Mouse (Mus musculus) hindbrain, embryonic 11.5 days (tissue): ENCODE results near the gene Sqstm1. TPM values are rescaled to one million over a fixed set of nuclear protein-coding genes. Genes with fewer than 3 reads are reported as not detected.

Source experiments
- ATAC-seq: fragments of 200-750 bp; cut with Nextera tagmentation; 2 replicates; pipeline ENCODE4 v1.8.0; 2017; ENCODE audit warnings: mild to moderate bottlenecking, moderate TSS enrichment, moderate library complexity; ENCODE audit not compliant: low FRiP score
- DNase-seq: peaks from one replicate; pipeline ENCODE4 v3.0.0-alpha.2; 2015; ENCODE audit warnings: low spot score
- H3K27ac ChIP-seq: fragments of 300-500 bp; sonication (generic); 2 replicates; pipeline ENCODE4 v1.5.1; 2014; ENCODE audit warnings: mild to moderate bottlenecking, low read depth, low read length
- H3K27me3 ChIP-seq: fragments of 300-500 bp; sonication (generic); 2 replicates; pipeline ENCODE4 v1.6.1; 2014; ENCODE audit warnings: mild to moderate bottlenecking, low read length, moderate library complexity, mixed read lengths; ENCODE audit not compliant: control insufficient read depth, insufficient read depth
- H3K36me3 ChIP-seq: fragments of 300-500 bp; sonication (generic); 2 replicates; pipeline ENCODE4 v1.6.1; 2014; ENCODE audit warnings: mild to moderate bottlenecking, low read length, moderate library complexity, mixed read lengths; ENCODE audit not compliant: control insufficient read depth, insufficient read depth
- H3K4me1 ChIP-seq: fragments of 300-500 bp; sonication (generic); replicated peaks from 2 replicates; pipeline ENCODE4 v1.6.1; 2014; ENCODE audit warnings: low read length, mixed read lengths; ENCODE audit not compliant: control insufficient read depth, insufficient read depth
- H3K4me2 ChIP-seq: fragments of 300-500 bp; sonication (generic); replicated peaks from 2 replicates; pipeline ENCODE4 v1.6.1; 2014; ENCODE audit warnings: mild to moderate bottlenecking, low read depth, low read length
- H3K4me3 ChIP-seq: fragments of 300-500 bp; sonication (generic); 2 replicates; pipeline ENCODE4 v1.5.1; 2014; ENCODE audit warnings: low read depth, low read length
- H3K9ac ChIP-seq: fragments of 300-500 bp; sonication (generic); 2 replicates; pipeline ENCODE4 v1.6.1; 2014; ENCODE audit warnings: low read depth, low read length
- H3K9me3 ChIP-seq: fragments of 300-500 bp; sonication (generic); 2 replicates; pipeline ENCODE4 v1.6.1; 2016; ENCODE audit warnings: low read length; ENCODE audit not compliant: control insufficient read depth
- WGBS: fragments of 180-500 bp; shearing (Covaris S2); extraction: QIAGEN DNeasy Blood & Tissue Kit; methylation state at CpG from one replicate; pipeline ENCODE4 v1.1.7; 2014; 5-methylcytosine and 5-hydroxymethylcytosine counted together
- polyA plus RNA-seq: library from polyadenylated mRNA; unstranded; fragments of >200 nt; fragmentation: Nextera tagmentation; extraction: Ambion mirVana; gene quantifications from 2 replicates; pipeline ENCODE4 v1.2.1, GENCODE M21; 2014

Sqstm1 gene
- polyA plus RNA-seq, 1 experiment from 2014 or later, result 165 TPM

DNA sequence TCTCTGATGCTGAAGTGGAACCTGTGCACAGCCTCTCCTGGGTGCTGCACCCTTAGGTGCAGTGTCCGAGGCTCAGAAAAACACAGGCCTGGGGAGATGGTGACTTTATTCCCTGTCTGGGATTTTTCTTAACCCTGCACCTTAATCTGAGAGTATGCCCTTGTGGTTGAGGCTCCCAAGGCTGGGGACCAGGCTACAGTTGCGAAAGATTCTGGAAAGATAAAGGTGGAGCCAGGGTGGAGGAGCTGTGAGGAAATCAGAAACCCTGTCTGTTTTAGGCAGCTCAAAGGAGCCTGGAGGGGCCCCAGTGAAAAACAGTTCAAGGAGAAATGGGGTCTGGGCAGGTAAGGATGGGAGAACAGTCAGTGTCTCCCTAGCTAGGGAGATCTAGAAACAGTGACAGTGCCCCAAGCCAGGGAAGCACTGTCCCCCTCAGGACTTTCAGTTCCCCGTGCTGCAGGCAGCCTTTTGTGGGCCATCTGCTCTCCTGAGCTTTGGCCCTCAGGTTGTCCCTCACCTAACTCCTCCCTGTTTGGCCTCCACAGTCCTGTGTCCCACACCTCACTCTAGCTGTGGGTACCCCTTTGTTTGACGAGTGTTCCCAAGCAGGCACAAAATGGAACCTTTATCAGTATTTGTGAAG is 6.2 kb upstream of the Sqstm1 start:
- Histone ChIP-seq H3K9ac (no peak overlapping the region), H3K4me3 (no peak overlapping the region), H3K4me1 (no peaks in the 10 kb centered on the region), H3K27ac (no peak overlapping the region), H3K27me3 (no peaks in the 10 kb centered on the region), H3K36me3 (no peaks in the 10 kb centered on the region), H3K4me2 (no peak overlapping the region), H3K9me3 (no peaks in the 10 kb centered on the region)
- ATAC-seq (no peak), DNase-seq (no peak)
- WGBS, result 65% methylated on average over 4 of the region's 4 CpGs

DNA sequence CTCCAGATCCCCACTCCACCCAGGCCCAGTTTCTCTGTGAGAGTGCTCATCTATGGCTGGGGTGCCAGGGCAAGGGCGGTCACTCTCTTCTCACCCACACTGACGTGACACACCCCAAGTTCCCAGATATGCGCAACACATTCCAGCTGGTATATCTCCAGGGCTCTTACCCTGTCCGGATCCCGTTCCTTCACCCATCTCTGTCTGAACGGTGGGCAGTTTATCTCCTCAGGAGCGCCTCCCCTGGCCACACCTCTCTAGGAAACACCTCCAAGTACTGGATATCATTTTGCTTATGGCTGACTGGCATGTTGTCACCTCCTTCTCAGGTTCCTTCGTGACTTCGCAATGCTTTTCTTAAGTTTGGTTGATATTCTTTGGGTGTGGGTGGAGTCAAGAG is 5.0 kb upstream of the Sqstm1 start:
- no peak overlapping the region for H3K4me2 ChIP-seq
- 21% methylated on average over 9 of the region's 9 CpGs for WGBS
- no peaks in the 10 kb centered on the region for H3K27me3 ChIP-seq
- no peaks in the 10 kb centered on the region for H3K4me1 ChIP-seq
- H3K36me3 ChIP-seq, result no peaks in the 10 kb centered on the region
- H3K9ac ChIP-seq, result no peak overlapping the region
- ATAC-seq, result no peak
- no peak overlapping the region for H3K4me3 ChIP-seq
- H3K9me3 ChIP-seq, result no peaks in the 10 kb centered on the region
- no peak for DNase-seq
- H3K27ac ChIP-seq, result no peak overlapping the region

GRCm38 (mm10) chr11:50214631-50215030 is 4.0 kb upstream of the Sqstm1 start:
- no peak for DNase-seq
- H3K27ac ChIP-seq, result no peak overlapping the region
- no peak overlapping the region for H3K4me2 ChIP-seq
- no peaks in the 10 kb centered on the region for H3K9me3 ChIP-seq
- no peak overlapping the region for H3K9ac ChIP-seq
- ATAC-seq, result no peak
- H3K4me3 ChIP-seq, result no peak overlapping the region
- 95% methylated on average over 6 of the region's 6 CpGs for WGBS
- H3K36me3 ChIP-seq, result no peaks in the 10 kb centered on the region
- no peaks in the 10 kb centered on the region for H3K27me3 ChIP-seq
- no peaks in the 10 kb centered on the region for H3K4me1 ChIP-seq

DNA sequence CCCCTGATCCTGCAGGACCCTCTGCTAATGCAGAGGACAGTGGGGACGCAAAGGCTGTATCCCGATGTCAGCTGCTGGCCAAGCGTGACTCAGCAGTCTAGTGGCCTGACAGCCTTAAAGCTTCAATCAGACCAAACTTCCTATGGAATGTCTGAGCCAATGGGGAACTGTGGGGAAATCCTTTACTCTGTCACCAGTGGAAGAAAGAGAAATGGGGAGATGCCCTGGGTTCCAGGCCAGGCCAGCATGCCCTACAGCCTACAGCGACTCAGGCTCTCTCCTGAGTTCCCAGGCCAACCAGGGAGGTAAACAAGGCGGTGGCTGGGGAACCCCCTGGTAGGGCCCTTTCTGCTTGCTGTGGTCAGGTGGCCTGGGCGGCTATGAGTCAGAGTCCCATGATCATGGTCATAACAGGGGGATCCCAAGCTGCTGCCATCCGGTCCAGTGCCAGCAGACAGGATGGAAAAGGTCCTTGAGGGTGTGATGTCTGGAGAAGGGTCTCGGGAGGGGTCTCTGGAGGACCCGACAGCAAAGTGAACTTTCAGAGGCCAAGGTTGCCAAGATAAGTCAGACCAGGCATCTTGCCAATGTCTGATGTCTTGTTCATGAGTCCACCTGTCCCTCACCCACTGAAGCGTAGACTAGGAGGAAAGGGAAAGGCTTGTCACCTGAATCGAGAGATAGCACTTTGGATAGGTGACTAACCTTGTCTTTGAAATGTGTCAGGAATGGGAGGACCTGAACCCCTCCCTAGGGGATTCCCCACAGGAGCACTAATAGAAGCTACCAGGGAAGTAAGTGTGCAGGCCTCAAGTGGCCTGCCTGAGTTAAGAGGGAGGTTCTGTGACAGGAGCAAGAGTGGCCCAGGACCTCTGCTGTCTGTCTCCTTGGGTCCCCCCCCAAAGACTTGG is 2.5 kb upstream of the Sqstm1 start:
- Histone ChIP-seq H3K27ac (no peak overlapping the region), H3K4me1 (no peaks in the 10 kb centered on the region), H3K36me3 (no peaks in the 10 kb centered on the region), H3K4me3 (no peak overlapping the region), H3K4me2 (no peak overlapping the region), H3K9ac (no peak overlapping the region), H3K27me3 (no peaks in the 10 kb centered on the region), H3K9me3 (no peaks in the 10 kb centered on the region)
- 71% methylated on average over 11 of the region's 11 CpGs for WGBS
- ATAC-seq (no peak), DNase-seq (no peak)

DNA sequence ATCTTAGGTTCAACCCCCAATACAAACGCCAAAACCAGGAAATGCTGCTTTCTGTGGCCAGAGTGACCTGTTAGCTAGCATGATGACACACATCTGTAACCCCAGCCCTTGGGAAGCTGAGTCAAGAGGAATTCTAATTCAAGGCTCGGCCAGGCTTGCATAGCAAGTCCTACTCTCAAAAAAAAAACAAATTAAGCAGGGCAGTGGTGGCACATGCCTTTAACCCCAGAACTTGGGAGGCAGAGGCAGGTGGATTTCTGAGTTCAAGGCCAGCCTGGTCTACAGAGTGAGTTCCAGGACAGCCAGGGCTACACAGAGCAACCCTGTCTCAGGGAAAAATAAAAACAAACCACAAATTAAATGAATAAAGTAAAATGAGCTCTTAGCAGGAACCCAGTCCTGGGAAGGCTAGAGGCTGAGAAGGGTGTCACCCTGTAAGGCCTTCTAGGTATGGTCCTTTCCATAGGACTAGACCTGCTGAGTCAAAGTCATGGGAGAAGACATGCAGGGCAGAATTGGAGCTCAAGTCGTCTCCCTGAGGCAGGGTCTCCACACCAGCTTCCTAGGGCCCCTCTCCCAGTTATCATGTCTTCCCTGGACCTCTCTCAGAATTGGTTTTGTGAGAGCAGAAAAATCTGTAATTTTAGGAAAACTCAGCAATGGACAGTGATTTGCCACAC is 1.6 kb upstream of the Sqstm1 start:
- Histone ChIP-seq H3K9me3 (no peaks in the 10 kb centered on the region), H3K27ac (no peak overlapping the region), H3K4me3 (no peak overlapping the region), H3K4me2 (no peak overlapping the region), H3K4me1 (no peaks in the 10 kb centered on the region), H3K27me3 (no peaks in the 10 kb centered on the region), H3K36me3 (0 out of 2 replicates have a peak, but pooled peaks cover 1% of the 10 kb centered on the region), H3K9ac (no peak overlapping the region)
- DNase-seq (no peak), ATAC-seq (no peak)
- 70% methylated on average over 3 of the region's 3 CpGs for WGBS

DNA sequence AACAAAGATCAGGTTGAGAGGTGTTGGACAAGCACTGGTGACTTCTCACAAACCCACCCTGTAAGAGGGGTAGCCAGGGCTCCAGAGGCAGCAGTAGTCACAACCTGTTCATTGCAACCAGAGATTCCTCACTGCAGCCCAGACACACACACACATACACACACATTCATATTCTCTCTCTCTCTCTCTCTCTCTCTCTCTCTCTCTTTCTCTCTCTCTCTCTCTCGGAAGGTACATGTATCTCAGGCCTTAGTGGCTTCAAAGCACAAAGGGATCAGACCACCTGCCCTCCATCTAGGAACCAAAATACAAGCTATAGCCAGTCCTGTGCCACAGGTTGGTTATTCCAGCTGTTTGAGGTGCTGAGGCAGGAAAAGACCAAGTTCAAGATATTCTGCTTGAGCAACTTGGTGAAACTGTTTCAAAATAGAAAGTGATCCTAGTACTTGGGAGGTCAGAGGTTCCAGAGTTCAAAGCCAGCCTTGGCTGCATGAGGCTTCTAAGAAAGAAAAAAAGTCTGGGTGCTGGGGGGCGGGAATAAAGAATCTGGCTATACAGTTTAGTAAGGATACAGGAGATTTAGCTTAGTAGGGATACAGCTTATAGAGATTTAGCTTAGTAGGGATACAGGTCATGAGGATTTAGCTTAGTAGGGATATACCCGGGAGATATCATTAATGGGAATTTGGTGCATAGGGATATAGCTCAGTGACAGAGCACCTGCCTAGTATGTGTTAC is 864 bp upstream of the Sqstm1 start:
- Histone ChIP-seq H3K27ac (0 out of 2 replicates have a peak overlapping the region, but pooled peaks have one; percentile 96), H3K27me3 (no peaks in the 10 kb centered on the region), H3K4me2 (peak overlapping the region; percentile 56; the same call in 1 of the 2 replicates), H3K9ac (no peak overlapping the region), H3K4me1 (no peaks in the 10 kb centered on the region), H3K4me3 (no peak overlapping the region), H3K36me3 (0 out of 2 replicates have a peak, but pooled peaks cover 4% of the 10 kb centered on the region), H3K9me3 (no peaks in the 10 kb centered on the region)
- WGBS, result 91% methylated on average over 3 of the region's 3 CpGs
- ATAC-seq (no peak), DNase-seq (no peak)

DNA sequence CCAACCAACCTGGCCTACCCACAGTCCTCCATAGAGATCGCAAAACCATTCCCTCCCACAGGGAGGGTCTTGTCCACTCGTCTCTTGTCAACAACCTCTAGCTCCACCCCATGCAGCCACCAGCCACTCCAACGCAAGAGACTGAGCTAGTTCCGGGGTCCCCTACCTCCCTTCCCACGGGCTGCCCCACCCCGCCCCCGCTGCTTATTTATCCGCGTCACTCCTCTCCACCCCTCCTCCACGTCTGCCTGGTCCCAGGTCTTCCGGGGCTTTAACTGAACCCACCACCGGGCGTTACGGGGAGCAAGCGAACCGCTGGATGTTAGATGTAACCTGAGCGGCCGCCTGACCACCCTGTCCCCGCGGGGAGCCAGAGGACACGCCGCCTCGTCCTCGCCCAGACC is 524 bp downstream of the Sqstm1 start:
- under 1% methylated on average over 24 of the region's 24 CpGs for WGBS
- Histone ChIP-seq H3K9me3 (no peaks in the 10 kb centered on the region), H3K36me3 (peaks cover 9% of the 10 kb centered on the region), H3K27ac (peak overlapping the region; percentile 96), H3K9ac (peak overlapping the region; percentile 92), H3K4me1 (no peaks in the 10 kb centered on the region), H3K4me3 (peak overlapping the region; percentile 91), H3K4me2 (peak overlapping the region; percentile 56), H3K27me3 (no peaks in the 10 kb centered on the region)
- DNase-seq (peak; percentile 90), ATAC-seq (peak; percentile 94)

GRCm38 (mm10) chr11:50208039-50208438 is 2.6 kb downstream of the Sqstm1 start:
- Histone ChIP-seq H3K9ac (no peak overlapping the region), H3K4me3 (no peak overlapping the region), H3K36me3 (peaks cover 19% of the 10 kb centered on the region), H3K4me2 (no peak overlapping the region), H3K27ac (no peak overlapping the region), H3K27me3 (no peaks in the 10 kb centered on the region), H3K4me1 (no peaks in the 10 kb centered on the region), H3K9me3 (no peaks in the 10 kb centered on the region)
- no peak for DNase-seq
- no peak for ATAC-seq
- WGBS, result 96% methylated on average over 5 of the region's 5 CpGs
